Mouse (Mus musculus): ENCODE measurements around the gene Slamf9.

- no peak for TF ChIP-seq CTCF (IDR thresholded peaks at IDR 0.05; ENCODE audit: low read depth, low read length)
- TF ChIP-seq POLR2A (IDR thresholded peaks at IDR 0.05; ENCODE audit: borderline replicate concordance, low read depth, low read length): no peak
Measured at GRCm38 (mm10) chr1:172428614-172429013, 46.5 kb upstream of the Slamf9 start.
